Mouse (Mus musculus): Measurements from ENCODE around the gene 1700025C18Rik. TPM values are rescaled to one million over a fixed set of nuclear protein-coding genes. Genes with fewer than 3 reads are reported as not detected.
A peak's percentile ranks its signal among the peaks of the same experiment; 100 is the strongest.

The 1700025C18Rik gene
- total RNA-seq, 1 experiment from 2014 or later = not detected

GRCm38 (mm10) chr2:165089470-165089869 is 1.1 kb downstream of the 1700025C18Rik start:
- ATAC-seq (replicated peaks in 1 of 2; ENCODE audit: insufficient read depth in 1 of 2, low FRiP score in 2 of 2, low TSS enrichment in 1 of 2, low read depth in 1 of 2, poor library complexity in 2 of 2, severe bottlenecking in 2 of 2) = no peak

GRCm38 (mm10) chr2:165086634-165087033 is 3.9 kb downstream of the 1700025C18Rik start:
- no peak for ATAC-seq (replicated peaks in 1 of 2; ENCODE audit: insufficient read depth in 1 of 2, low FRiP score in 2 of 2, low TSS enrichment in 1 of 2, low read depth in 1 of 2, poor library complexity in 2 of 2, severe bottlenecking in 2 of 2)

DNA sequence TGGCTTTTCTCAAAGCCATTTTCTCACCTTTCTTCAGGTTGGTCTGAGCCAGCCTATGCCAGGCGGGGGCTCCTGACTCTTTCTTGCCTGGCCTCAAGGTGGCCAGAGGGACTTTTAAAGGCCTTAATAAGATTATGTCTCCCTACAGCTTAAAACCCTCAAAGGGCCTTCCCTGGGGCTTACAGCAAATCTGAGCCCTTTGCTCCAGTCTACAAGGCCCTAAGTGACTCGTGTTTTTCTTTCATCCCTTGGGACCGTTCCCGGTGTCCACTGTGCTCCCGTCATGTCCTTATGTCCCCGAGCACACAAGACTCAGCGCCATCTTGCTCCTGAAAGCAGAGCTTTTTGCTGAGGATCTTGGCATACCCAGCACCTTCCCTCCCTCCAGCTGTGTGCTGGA is 9.3 kb downstream of the 1700025C18Rik start:
- no peak; a peak in 1 of 4 replicates for ATAC-seq (replicated peaks in 1 of 2; ENCODE audit: insufficient read depth in 1 of 2, low FRiP score in 2 of 2, low TSS enrichment in 1 of 2, low read depth in 1 of 2, poor library complexity in 2 of 2, severe bottlenecking in 2 of 2)

DNA sequence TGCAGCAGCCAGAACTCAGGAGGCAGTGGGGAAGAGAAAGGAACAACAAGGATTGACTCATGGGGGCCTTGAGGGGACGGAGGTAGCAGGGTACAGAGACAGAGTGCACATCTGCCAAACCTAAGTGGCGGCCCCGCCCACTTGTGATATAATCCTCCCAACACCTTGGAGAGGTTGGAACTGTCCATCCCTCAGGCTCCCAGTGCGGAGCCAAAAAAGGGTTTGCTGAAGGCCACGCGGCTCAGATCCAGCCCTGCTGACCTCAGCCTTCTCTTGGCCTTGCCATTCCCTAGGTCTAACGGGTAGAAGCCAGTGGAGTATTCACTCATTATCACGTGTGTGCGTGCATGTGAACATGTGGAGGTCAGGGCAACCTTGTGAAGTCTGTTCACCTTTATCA is 9.9 kb downstream of the 1700025C18Rik start:
- no peak for ATAC-seq (replicated peaks in 1 of 2; ENCODE audit: insufficient read depth in 1 of 2, low FRiP score in 2 of 2, low TSS enrichment in 1 of 2, low read depth in 1 of 2, poor library complexity in 2 of 2, severe bottlenecking in 2 of 2)

- ATAC-seq (replicated peaks in 1 of 2; ENCODE audit: insufficient read depth in 1 of 2, low FRiP score in 2 of 2, low TSS enrichment in 1 of 2, low read depth in 1 of 2, poor library complexity in 2 of 2, severe bottlenecking in 2 of 2) = no peak
Observed at GRCm38 (mm10) chr2:165078605-165079004, 11.9 kb downstream of the 1700025C18Rik start.

DNA sequence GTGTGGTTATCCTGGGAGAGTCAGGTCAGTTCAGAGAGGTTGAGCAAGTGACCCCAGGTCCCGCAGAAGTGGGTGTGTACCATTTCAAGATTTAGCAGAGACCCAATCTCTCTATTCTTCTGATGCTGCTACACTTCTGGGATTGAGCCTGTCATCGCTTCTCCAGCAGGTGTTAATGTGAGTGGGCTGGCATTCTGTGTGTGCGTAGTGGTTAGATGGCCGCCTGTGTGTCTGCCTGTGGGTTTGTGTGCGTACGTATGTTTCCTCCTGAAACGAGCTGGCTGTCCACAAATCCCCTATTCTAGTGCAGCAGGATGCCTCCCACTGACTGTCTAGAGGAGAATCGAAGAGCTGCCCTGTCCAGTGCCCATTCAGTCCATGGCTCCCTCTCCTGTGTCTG is 12.5 kb downstream of the 1700025C18Rik start:
- ATAC-seq (replicated peaks in 1 of 2; ENCODE audit: insufficient read depth in 1 of 2, low FRiP score in 2 of 2, low TSS enrichment in 1 of 2, low read depth in 1 of 2, poor library complexity in 2 of 2, severe bottlenecking in 2 of 2) = no peak

DNA sequence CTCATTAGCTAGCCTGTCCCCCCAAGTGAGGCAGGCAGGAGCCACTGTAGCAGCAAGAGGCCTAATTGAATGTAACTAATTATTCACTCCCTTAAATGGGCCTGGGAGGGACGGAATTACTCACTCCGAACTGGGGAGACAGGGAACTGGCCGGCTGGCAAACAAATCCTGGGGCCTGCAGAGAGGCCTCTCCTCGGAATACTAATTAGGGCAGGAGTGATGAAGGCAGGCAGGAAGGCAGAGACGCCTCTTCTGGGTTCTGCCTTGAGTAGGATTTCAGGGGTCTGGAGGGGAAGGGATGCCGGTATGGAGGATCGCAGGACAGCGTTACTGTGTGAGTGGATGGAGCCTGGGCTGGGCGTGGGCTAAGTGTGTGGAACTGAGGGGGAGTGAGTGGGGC is 13.5 kb downstream of the 1700025C18Rik start:
- ATAC-seq (replicated peaks in 1 of 2; ENCODE audit: insufficient read depth in 1 of 2, low FRiP score in 2 of 2, low TSS enrichment in 1 of 2, low read depth in 1 of 2, poor library complexity in 2 of 2, severe bottlenecking in 2 of 2) = no peak

DNA sequence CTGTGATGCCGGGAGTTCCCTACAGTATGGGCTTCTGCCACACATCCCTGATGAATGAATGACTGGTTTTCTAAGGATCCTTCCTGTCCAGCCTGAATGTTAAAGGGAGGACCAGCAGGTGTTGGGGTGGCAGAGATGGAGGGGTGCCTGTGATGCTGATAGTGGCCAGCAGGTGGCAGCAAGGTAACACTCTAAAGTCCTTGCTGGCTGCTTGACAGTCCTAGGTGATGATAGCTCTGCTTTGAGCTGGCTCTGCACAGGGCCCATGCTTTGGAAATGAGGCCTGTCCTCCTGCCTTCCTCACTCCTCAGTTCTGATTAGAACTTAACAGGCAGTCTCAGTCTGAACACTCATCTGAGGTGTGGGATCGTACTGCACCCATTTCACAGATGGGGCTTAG is 15.6 kb downstream of the 1700025C18Rik start:
- peak; percentile 81 to 84 for ATAC-seq (replicated peaks in 1 of 2; ENCODE audit: insufficient read depth in 1 of 2, low FRiP score in 2 of 2, low TSS enrichment in 1 of 2, low read depth in 1 of 2, poor library complexity in 2 of 2, severe bottlenecking in 2 of 2)

DNA sequence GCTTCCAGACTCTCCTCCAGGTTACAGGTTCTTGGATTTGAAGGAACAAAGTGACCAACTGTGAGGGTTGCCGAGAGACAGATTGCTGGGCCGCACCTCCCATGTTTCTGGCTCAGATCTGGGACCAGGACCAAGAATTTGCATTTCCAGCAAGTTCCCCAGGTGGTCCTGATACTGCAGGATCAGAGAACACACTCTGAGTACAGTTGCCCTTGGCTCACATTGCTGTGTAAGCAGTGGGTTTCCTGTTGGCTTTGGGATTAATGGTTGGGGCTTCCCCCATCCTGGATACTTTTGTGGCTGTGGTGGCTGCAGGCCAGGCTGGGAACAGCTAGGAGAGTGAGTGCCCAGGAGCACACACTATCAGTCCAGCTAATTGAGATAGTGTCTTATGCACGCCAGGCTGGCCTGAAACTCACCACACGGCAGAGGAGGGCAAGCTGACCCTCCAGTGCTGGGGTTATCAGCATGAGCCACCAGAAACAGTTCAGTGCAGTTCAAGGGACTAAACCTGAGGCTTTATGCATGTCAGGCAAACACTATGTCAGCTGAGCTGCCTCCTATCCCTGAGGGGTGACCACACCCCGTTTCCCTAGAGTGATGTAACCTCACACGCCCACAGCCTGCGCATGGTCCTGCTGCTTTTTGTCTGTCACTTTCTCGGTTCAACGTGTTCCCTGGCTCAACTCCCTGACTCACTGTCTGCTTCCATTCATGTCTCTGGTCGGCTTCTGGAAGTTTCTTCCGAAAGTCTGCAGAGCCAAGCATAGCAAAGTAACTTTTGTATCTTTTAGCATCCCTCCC is 16.3 kb downstream of the 1700025C18Rik start:
- no peak for ATAC-seq (replicated peaks in 1 of 2; ENCODE audit: insufficient read depth in 1 of 2, low FRiP score in 2 of 2, low TSS enrichment in 1 of 2, low read depth in 1 of 2, poor library complexity in 2 of 2, severe bottlenecking in 2 of 2)

- no peak for ATAC-seq (replicated peaks in 1 of 2; ENCODE audit: insufficient read depth in 1 of 2, low FRiP score in 2 of 2, low TSS enrichment in 1 of 2, low read depth in 1 of 2, poor library complexity in 2 of 2, severe bottlenecking in 2 of 2)
Observed at GRCm38 (mm10) chr2:165073381-165073781, 17.2 kb downstream of the 1700025C18Rik start.

GRCm38 (mm10) chr2:165070096-165070816 is 20.3 kb downstream of the 1700025C18Rik start:
- ATAC-seq (replicated peaks in 1 of 2; ENCODE audit: insufficient read depth in 1 of 2, low FRiP score in 2 of 2, low TSS enrichment in 1 of 2, low read depth in 1 of 2, poor library complexity in 2 of 2, severe bottlenecking in 2 of 2) = peak in 1 of 2 experiments; percentile 31; a peak in 2 of 4 replicates

- no peak for ATAC-seq (replicated peaks in 1 of 2; ENCODE audit: insufficient read depth in 1 of 2, low FRiP score in 2 of 2, low TSS enrichment in 1 of 2, low read depth in 1 of 2, poor library complexity in 2 of 2, severe bottlenecking in 2 of 2)
Observed at GRCm38 (mm10) chr2:165068806-165069205, 21.7 kb downstream of the 1700025C18Rik start.

GRCm38 (mm10) chr2:165064489-165064888 is 26.1 kb downstream of the 1700025C18Rik start:
- no peak for ATAC-seq (replicated peaks in 1 of 2; ENCODE audit: insufficient read depth in 1 of 2, low FRiP score in 2 of 2, low TSS enrichment in 1 of 2, low read depth in 1 of 2, poor library complexity in 2 of 2, severe bottlenecking in 2 of 2)

- ATAC-seq (replicated peaks in 1 of 2; ENCODE audit: insufficient read depth in 1 of 2, low FRiP score in 2 of 2, low TSS enrichment in 1 of 2, low read depth in 1 of 2, poor library complexity in 2 of 2, severe bottlenecking in 2 of 2) = no peak
Observed at GRCm38 (mm10) chr2:165061638-165062433, 28.7 kb downstream of the 1700025C18Rik start.

- ATAC-seq (replicated peaks in 1 of 2; ENCODE audit: insufficient read depth in 1 of 2, low FRiP score in 2 of 2, low TSS enrichment in 1 of 2, low read depth in 1 of 2, poor library complexity in 2 of 2, severe bottlenecking in 2 of 2) = no peak
Observed at GRCm38 (mm10) chr2:165059961-165060360, 30.6 kb downstream of the 1700025C18Rik start.

- ATAC-seq (replicated peaks in 1 of 2; ENCODE audit: insufficient read depth in 1 of 2, low FRiP score in 2 of 2, low TSS enrichment in 1 of 2, low read depth in 1 of 2, poor library complexity in 2 of 2, severe bottlenecking in 2 of 2) = peak in 1 of 2 experiments; percentile 39; a peak in 1 of 4 replicates
Observed at GRCm38 (mm10) chr2:165056377-165057085, 34.0 kb downstream of the 1700025C18Rik start.

- ATAC-seq (replicated peaks in 1 of 2; ENCODE audit: insufficient read depth in 1 of 2, low FRiP score in 2 of 2, low TSS enrichment in 1 of 2, low read depth in 1 of 2, poor library complexity in 2 of 2, severe bottlenecking in 2 of 2) = no peak
Observed at GRCm38 (mm10) chr2:165055905-165056304, 34.6 kb downstream of the 1700025C18Rik start.
